Mouse (Mus musculus) lung, postnatal 10 days (tissue): ENCODE results near the gene Eea1.
A peak's percentile ranks its signal among the peaks of the same experiment; 100 is the strongest.
"Not testable (repeated sequence)": the region's sequence is repeated elsewhere in the genome, so short reads cannot be mapped to it uniquely, and the experiment has no call there.

Experiments
- DNase-seq: peaks from one replicate; pipeline ENCODE4 v3.0.0; 2021

Eea1 gene

GRCm38 (mm10) chr10:96075403-96075802 lies 135.0 kb downstream of the Eea1 start:
- DNase-seq = no peak

GRCm38 (mm10) chr10:96075880-96076279 lies 135.4 kb downstream of the Eea1 start:
- DNase-seq = peak; percentile 44

GRCm38 (mm10) chr10:96076461-96076860 lies 136.0 kb downstream of the Eea1 start:
- DNase-seq = no peak

- not testable (repeated sequence) for DNase-seq
Measured at GRCm38 (mm10) chr10:96077480-96078066, 137.1 kb downstream of the Eea1 start.

GRCm38 (mm10) chr10:96079823-96080222 lies 139.4 kb downstream of the Eea1 start:
- DNase-seq = no peak

- DNase-seq = peak; percentile 31
Measured at GRCm38 (mm10) chr10:96080440-96081381, 140.3 kb downstream of the Eea1 start.

GRCm38 (mm10) chr10:96082203-96082602 lies 141.8 kb downstream of the Eea1 start:
- DNase-seq = no peak

GRCm38 (mm10) chr10:96089744-96090143 lies 149.3 kb downstream of the Eea1 start:
- DNase-seq = no peak

GRCm38 (mm10) chr10:96090388-96090787 lies 149.9 kb downstream of the Eea1 start:
- DNase-seq = no peak

GRCm38 (mm10) chr10:96093890-96094531 lies 153.6 kb downstream of the Eea1 start:
- DNase-seq = no peak

- DNase-seq = no peak
Measured at GRCm38 (mm10) chr10:96094559-96094958, 154.1 kb downstream of the Eea1 start.
